Mouse (Mus musculus) Patski (cell line): ENCODE results near the gene BC029722. TPM values are rescaled to one million over a fixed set of nuclear protein-coding genes. Genes with fewer than 3 reads are reported as not detected.
"Not testable (repeated sequence)": the region's sequence is repeated elsewhere in the genome, so short reads cannot be mapped to it uniquely, and the experiment has no call there.

Source experiments
- ATAC-seq: fragments of 100-300 bp; one replicate; pipeline ENCODE4 v1.8.0; 2021
- CTCF ChIA-PET: fragments of 350-600 bp; sonication (Branson Sonifier 250); formaldehyde crosslinking; loops from one replicate; lab custom pipeline; 2022; ENCODE audit warnings: inconsistent platforms; lab: Charles Lee
- POLR2A ChIA-PET: fragments of 350-600 bp; sonication (Branson Sonifier 250); formaldehyde crosslinking; loops from one replicate; lab custom pipeline; 2022; ENCODE audit warnings: antibody characterized with exemption, inconsistent platforms; lab: Charles Lee
- DNase-seq: peaks from one replicate; pipeline ENCODE4 v3.0.0-alpha.2; 2011; ENCODE audit warnings: low read depth, low spot score
- H3K27me3 ChIP-seq: fragments of 371-371 bp; one replicate; pipeline ENCODE4 v1.5.1; 2021
- CTCF ChIP-seq: fragments of 100-300 bp; IDR thresholded peaks from one replicate; pipeline ENCODE4 v1.5.1; 2021
- in situ Hi-C: fragments of 300-500 bp; cut with MboI; formaldehyde crosslinking; loops from 3 replicates; pipeline ENCODE4 v1.11.1; 2018; ENCODE audit warnings: low pct_unique_long_range_greater_than_20kb, mixed read lengths
- polyA plus RNA-seq: library from polyadenylated mRNA; unstranded; gene quantifications from one replicate; pipeline ENCODE4 v1.2.3, GENCODE M21; 2021

BC029722 gene
- polyA plus RNA-seq, 1 experiment from 2014 or later, result 49.6 TPM

GRCm38 (mm10) chr2:155846930-155847329 lies 27.7 kb upstream of the BC029722 start:
- CTCF ChIA-PET, result interaction anchor here (2.6 kb wide), 1 partner anchor 15 kb away, joined by 9 read pairs; no protein-coding TSS in a partner anchor
- DNase-seq (no peak), ATAC-seq (no peak)
- TF ChIP-seq CTCF, result no peak
- POLR2A ChIA-PET, result interaction anchor here (0.6 to 1.1 kb wide), 2 partner anchors 71 to 98 kb away, joined by 3 read pairs; no protein-coding TSS in a partner anchor
- in situ Hi-C loops, result loop anchor here (5.0 to 25.0 kb wide), 2 partner anchors 100 to 290 kb away; partner anchors contain the start of genes Gdf5, Gm28036, Nfs1 and Romo1
- H3K27me3 ChIP-seq, result no peaks in the 10 kb centered on the region

- in situ Hi-C loops, result loop anchor here (25.0 kb wide), 1 partner anchor 298 kb away; the partner anchor contains the start of genes Gm28036, Nfs1 and Romo1
- ChIA-PET CTCF (no interaction called here), POLR2A (interaction anchor here (0.9 kb wide), 1 partner anchor 9 kb away, joined by 3 read pairs; no protein-coding TSS in a partner anchor)
- no peaks in the 10 kb centered on the region for H3K27me3 ChIP-seq
- DNase-seq, result no peak
- ATAC-seq, result no peak
- TF ChIP-seq CTCF, result no peak
These were observed 19.7 kb upstream of the BC029722 start for GRCm38 (mm10) chr2:155838961-155839360.

GRCm38 (mm10) chr2:155837961-155838360 lies 18.7 kb upstream of the BC029722 start:
- no peaks in the 10 kb centered on the region for H3K27me3 ChIP-seq
- DNase-seq, result no peak
- no peak for TF ChIP-seq CTCF
- in situ Hi-C loops, result loop anchor here (25.0 kb wide), 1 partner anchor 299 kb away; the partner anchor contains the start of genes Gm28036, Nfs1 and Romo1
- POLR2A ChIA-PET, result interaction anchor here (0.9 kb wide), 1 partner anchor 10 kb away, joined by 3 read pairs; no protein-coding TSS in a partner anchor
- no peak for ATAC-seq
- CTCF ChIA-PET, result no interaction called here

GRCm38 (mm10) chr2:155834732-155835131 lies 15.5 kb upstream of the BC029722 start, which contains the start of gene Fam83c:
Fam83c (minus strand) TSS chr2:155834854.
- TF ChIP-seq CTCF, result no peak
- in situ Hi-C loops, result loop anchor here (25.0 kb wide), 1 partner anchor 303 kb away; the partner anchor contains the start of genes Gm28036, Nfs1 and Romo1
- ChIA-PET CTCF (no interaction called here), POLR2A (no interaction called here)
- DNase-seq, result no peak
- no peaks in the 10 kb centered on the region for H3K27me3 ChIP-seq
- ATAC-seq, result no peak

GRCm38 (mm10) chr2:155832087-155832486 lies 12.9 kb upstream of the BC029722 start:
- CTCF ChIA-PET, result interaction anchor here (0.8 to 2.5 kb wide), 7 partner anchors 8 to 120 kb away, joined by 3 to 16 read pairs (median 3); partner anchors contain the start of gene Gdf5
- in situ Hi-C loops, result loop anchor here (25.0 kb wide), 1 partner anchor 305 kb away; the partner anchor contains the start of genes Gm28036, Nfs1 and Romo1
- H3K27me3 ChIP-seq, ATAC-seq, DNase-seq: not testable (repeated sequence)
- POLR2A ChIA-PET, result interaction anchor here (1.4 kb wide), 1 partner anchor 109 kb away, joined by 4 read pairs; the partner anchor contains the start of gene Gm15557

- ATAC-seq, result no peak
- ChIA-PET CTCF (interaction anchor here (0.8 to 2.4 kb wide), 4 partner anchors 9 to 117 kb away, joined by 3 to 9 read pairs (median 6); no protein-coding TSS in a partner anchor), POLR2A (no interaction called here)
- no peak for DNase-seq
- H3K27me3 ChIP-seq, result no peaks in the 10 kb centered on the region
- in situ Hi-C loops, result loop anchor here (25.0 kb wide), 1 partner anchor 306 kb away; the partner anchor contains the start of genes Gm28036, Nfs1 and Romo1
- no peak for TF ChIP-seq CTCF
These were observed 12.1 kb upstream of the BC029722 start for GRCm38 (mm10) chr2:155831302-155831701.

- POLR2A ChIA-PET, result no interaction called here
- TF ChIP-seq CTCF, result no peak
- in situ Hi-C loops, result loop anchor here (25.0 kb wide), 1 partner anchor 306 kb away; the partner anchor contains the start of genes Gm28036, Nfs1 and Romo1
- no peak for ATAC-seq
- DNase-seq, result no peak
- CTCF ChIA-PET, result interaction anchor here (1.4 to 2.4 kb wide), 3 partner anchors 16 to 118 kb away, joined by 3 to 9 read pairs (median 9); no protein-coding TSS in a partner anchor
- H3K27me3 ChIP-seq, result no peaks in the 10 kb centered on the region
These were observed 11.6 kb upstream of the BC029722 start for GRCm38 (mm10) chr2:155830841-155831240.

GRCm38 (mm10) chr2:155826630-155827424 lies 7.6 kb upstream of the BC029722 start, which contains the start of gene Eif6:
Eif6 (minus strand) TSS chr2:155826925.
- CTCF ChIA-PET, result interaction anchor here (1.1 to 1.4 kb wide), 2 partner anchors 17 to 117 kb away, joined by 3 read pairs; no protein-coding TSS in a partner anchor
- TF ChIP-seq CTCF, result no peak
- DNase-seq, result no peak
- POLR2A ChIA-PET, result interaction anchor here (0.6 kb wide), 1 partner anchor 122 kb away, joined by 4 read pairs; no protein-coding TSS in a partner anchor
- peak; percentile 78 for ATAC-seq
- in situ Hi-C loops, result loop anchor here (25.0 kb wide), 1 partner anchor 310 kb away; the partner anchor contains the start of genes Gm28036, Nfs1 and Romo1
- no peaks in the 10 kb centered on the region for H3K27me3 ChIP-seq

- no peaks in the 10 kb centered on the region for H3K27me3 ChIP-seq
- DNase-seq, result no peak
- in situ Hi-C loops, result loop anchor here (25.0 kb wide), 1 partner anchor 311 kb away; the partner anchor contains the start of genes Gm28036, Nfs1 and Romo1
- no peak for TF ChIP-seq CTCF
- ATAC-seq, result peak; percentile 33
- ChIA-PET POLR2A (no interaction called here), CTCF (no interaction called here)
These were observed 6.8 kb upstream of the BC029722 start for GRCm38 (mm10) chr2:155825904-155826629.
